Mouse (Mus musculus): ENCODE results near the gene Snca.

DNA sequence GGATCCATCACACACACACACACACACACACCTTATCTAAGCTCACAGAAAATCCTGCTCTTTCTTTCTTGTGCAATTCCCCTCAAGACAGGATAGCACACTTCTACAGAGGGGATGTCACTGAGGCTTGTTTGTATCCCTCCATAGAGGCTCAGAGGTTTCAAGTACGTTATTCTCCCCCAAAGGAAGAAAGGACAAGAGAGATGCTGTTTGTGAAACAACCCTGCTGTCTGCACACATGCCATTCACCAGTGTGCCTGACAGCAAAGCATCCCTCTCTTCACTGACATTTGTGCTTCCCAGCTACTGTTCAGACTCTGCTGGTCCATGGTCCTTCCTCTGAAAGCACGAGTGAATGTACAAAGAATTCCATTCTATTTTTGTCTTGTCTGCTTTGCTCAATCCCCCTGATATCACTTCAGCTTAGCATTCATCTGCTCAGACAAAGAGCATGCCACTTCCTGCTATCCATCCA lies 119.6 kb downstream of the Snca start:
- TF ChIP-seq POLR2A (IDR thresholded peaks at IDR 0.05; ENCODE audit: insufficient read depth, low read depth, low read length) = no peak
- no peak for TF ChIP-seq CTCF (IDR thresholded peaks at IDR 0.05; ENCODE audit: insufficient read depth, low read depth, low read length)

All from olfactory bulb, adult 2 months (tissue).